Mouse (Mus musculus): ENCODE measurements at regions not wholly inside any gene's neighbourhood (a gene's known extent, or its start where the extent isn't known, plus 50 kb on each side); places are given as distances from the start of the nearest gene placed in this dataset.

- no peak for TF ChIP-seq GATA1 (IDR thresholded peaks at IDR 0.05; ENCODE audit: borderline replicate concordance, low read length)
- TF ChIP-seq FLI1 (IDR thresholded peaks at IDR 0.05; ENCODE audit: low read length) = no peak
Observed at GRCm38 (mm10) chr9:115660371-115660770, 248.9 kb upstream of the Gadl1 start.
